Mouse (Mus musculus) large intestine, adult 2 months (tissue): Measurements from ENCODE around the gene Plagl2. TPM values are rescaled to one million over a fixed set of nuclear protein-coding genes. Genes with fewer than 3 reads are reported as not detected.
"Not testable (repeated sequence)": the region's sequence is repeated elsewhere in the genome, so short reads cannot be mapped to it uniquely, and the experiment has no call there.

Source experiments
- DNase-seq: peaks from one replicate; pipeline ENCODE4 v3.0.0-alpha.2; 2012; ENCODE audit warnings: low read depth, low spot score
- WGBS: fragments of 180-500 bp; shearing (Covaris S2); methylation state at CpG from one replicate; pipeline ENCODE4 v1.1.7; 2018; 5-methylcytosine and 5-hydroxymethylcytosine counted together
- polyA plus RNA-seq: library from polyadenylated mRNA; depleted of rRNA; stranded (reverse); fragments of >200 nt; gene quantifications from 2 replicates; pipeline ENCODE4 v1.2.3, GENCODE M21; 2012; rRNA removed

Gene Plagl2
- 13.2 and 19.3 TPM in 2 replicates for polyA plus RNA-seq

GRCm38 (mm10) chr2:153241250-153242014 is at the start of gene Plagl2, which contains the start of gene Pofut1:
Gene Plagl2 (minus strand): TSS chr2:153241426.
Gene Pofut1 (plus strand): TSS chr2:153241533.
- DNase-seq, result no peak
- WGBS, result under 1% methylated on average over 63 of the region's 72 CpGs

DNA sequence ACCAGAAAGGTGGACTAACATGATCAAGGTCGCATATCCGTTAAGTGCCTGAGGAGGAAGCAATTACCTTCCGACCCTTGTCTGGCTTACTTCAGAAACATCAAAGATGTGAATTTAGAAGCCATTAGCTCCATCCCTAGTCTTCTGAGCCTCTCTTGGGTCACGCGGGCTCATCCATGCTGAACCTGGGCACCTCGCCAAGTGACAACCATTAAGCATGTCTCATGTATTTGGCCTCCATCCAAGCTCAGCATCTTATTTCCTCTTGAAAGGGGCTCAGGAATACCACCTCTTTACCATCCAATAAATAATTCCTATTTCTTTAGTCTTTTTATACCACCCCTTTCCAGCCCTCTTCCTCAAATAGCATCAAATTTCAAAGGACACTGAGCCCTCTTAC is 46.6 kb upstream of the Plagl2 start:
- no peak for DNase-seq
- 19% methylated on average over 6 of the region's 6 CpGs for WGBS

DNA sequence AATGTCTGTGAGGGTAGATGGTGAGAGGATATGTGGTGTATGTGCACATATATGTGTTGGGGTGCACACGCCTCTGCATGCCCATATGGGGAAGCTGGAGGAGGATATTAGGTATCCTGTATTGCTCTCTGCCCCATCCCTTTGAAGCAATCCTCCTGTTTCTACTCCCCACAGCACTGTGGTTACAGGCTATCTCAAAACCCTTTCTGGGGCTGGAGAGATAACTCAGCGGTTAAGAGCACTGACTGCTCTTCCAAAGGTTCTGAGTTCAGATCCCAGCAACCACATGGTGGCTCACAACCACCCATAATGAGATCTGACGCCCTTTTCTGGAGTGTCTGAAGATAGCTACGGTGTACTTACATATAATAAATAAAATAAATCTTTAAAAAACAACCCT is 45.3 kb upstream of the Plagl2 start:
- 92% methylated on average over 4 of the region's 4 CpGs for WGBS
- no peak for DNase-seq

DNA sequence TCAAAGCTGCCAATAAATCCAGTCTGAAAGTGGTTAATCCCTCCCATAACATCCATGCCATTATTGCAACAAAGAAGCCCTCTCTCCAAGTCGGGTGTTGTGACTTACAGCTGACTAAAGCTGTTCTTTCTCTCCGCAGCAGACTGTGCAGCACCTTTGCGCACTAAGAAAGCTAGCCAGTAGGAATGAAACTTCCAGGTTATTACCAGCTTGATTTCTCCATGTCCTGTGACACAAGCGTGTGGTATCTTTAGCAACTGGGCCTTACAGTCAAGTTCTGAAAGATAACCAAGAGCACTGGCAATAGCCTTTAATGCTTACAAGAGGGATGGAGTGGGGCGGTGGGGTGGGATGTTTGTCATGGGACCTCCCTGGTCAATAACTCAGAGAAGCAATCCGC is 42.7 kb upstream of the Plagl2 start:
- 88% methylated on average over 6 of the region's 6 CpGs for WGBS
- DNase-seq, result no peak

GRCm38 (mm10) chr2:153278357-153278756 is 37.1 kb upstream of the Plagl2 start:
- 81% methylated on average over 5 of the region's 5 CpGs for WGBS
- DNase-seq, result no peak

- not testable (repeated sequence) for DNase-seq
- 92% methylated on average over 5 of the region's 5 CpGs for WGBS
These were observed 35.6 kb upstream of the Plagl2 start for GRCm38 (mm10) chr2:153276846-153277245.

GRCm38 (mm10) chr2:153276440-153276839 is 35.2 kb upstream of the Plagl2 start:
- no peak for DNase-seq
- WGBS, result 83% methylated on average over 8 of the region's 8 CpGs

- DNase-seq, result not testable (repeated sequence)
- 77% methylated on average over 3 of the region's 3 CpGs for WGBS
These were observed 34.4 kb upstream of the Plagl2 start for GRCm38 (mm10) chr2:153275577-153275976.

GRCm38 (mm10) chr2:153274919-153275247 is 33.7 kb upstream of the Plagl2 start:
- no peak for DNase-seq
- 74% methylated on average over 6 of the region's 6 CpGs for WGBS

GRCm38 (mm10) chr2:153274200-153274918 is 33.1 kb upstream of the Plagl2 start:
- not testable (repeated sequence) for DNase-seq
- 70% methylated on average over 6 of the region's 6 CpGs for WGBS

GRCm38 (mm10) chr2:153270231-153270915 is 29.1 kb upstream of the Plagl2 start:
- WGBS, result 22% methylated on average over 8 of the region's 8 CpGs

DNA sequence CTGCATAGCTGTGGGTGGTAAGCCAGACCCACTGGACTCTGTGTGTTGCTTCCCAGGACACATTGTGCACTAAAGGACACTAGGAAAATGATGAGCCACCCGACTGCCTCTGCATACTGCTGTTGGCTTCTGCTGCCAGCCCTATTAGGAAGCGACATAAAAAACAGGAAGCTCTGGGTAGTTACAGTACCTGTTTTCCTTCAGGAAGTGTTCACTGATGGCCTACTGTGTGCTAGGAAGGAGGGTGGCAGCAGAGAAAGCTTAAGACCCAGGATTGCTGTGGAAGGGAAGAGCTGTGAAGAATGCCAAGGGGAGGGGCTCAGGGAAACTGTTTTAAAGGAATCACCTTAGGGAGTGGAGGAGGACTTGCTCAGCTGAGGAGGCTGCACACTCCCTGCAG is 26.1 kb upstream of the Plagl2 start:
- 70% methylated on average over 2 of the region's 2 CpGs for WGBS
- no peak for DNase-seq

More at GRCm38 (mm10) chr2:153270231-153270915, 29.1 kb upstream of the Plagl2 start:
- DNase-seq, result not testable (repeated sequence)

DNA sequence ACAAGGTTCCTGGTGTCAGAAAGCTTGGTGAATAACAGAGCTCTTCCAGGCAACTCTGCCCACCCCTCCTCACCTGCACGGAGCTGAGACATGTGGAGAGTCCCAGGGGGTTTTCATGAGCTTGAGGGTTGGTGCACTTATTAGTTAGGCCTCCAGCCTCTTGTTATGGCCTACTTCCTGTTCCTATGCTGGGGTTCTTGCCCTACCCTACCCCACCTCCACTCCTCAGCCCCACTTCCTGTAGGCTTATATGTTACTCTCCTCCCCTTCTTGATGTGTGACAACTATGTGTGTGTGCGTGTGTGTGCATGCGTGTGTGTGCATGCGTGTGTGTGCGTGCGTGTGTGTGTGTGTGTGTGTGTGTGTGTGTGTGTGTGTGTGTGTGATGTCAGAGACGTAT is 21.8 kb upstream of the Plagl2 start:
- no peak for DNase-seq
- 81% methylated on average over 7 of the region's 7 CpGs for WGBS

DNA sequence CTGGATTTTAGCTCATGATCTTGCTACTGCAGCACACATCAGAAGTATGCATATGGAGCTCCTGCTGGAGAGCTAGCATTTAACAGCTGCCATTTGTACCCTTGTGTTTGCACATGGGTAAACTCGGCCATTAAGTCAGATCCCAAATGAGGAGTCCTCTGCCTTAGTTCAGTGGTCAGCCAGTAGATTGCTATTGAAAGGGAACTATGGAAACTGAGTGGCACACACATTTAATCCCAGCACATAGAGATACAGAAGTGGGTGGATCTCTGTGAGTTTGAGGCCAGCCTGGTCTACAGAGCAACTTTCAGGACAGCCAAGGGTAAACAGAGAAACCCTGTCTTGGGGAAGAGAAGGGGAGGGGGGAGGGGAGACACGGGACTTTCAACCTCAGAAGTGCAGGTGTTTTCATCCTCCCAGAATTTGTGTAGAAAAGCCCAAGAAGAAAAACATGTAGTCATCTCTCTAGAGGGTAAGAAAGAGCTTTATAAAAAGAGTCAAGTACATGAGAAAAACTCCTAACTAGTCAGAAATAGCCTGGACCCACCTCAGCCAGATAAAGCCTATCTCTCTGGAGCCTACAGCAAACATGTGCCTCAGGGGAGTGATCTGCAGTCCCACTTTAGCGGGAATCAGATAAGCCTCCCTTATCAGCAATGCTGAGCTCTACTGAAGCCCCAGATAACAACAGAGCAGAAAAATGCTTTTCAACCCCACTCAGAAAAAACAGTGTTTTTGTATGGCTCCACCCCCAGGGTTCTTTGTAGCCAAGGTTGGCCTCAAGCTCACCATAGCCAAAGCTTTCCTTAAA is 18.8 kb upstream of the Plagl2 start:
- no peak for DNase-seq

DNA sequence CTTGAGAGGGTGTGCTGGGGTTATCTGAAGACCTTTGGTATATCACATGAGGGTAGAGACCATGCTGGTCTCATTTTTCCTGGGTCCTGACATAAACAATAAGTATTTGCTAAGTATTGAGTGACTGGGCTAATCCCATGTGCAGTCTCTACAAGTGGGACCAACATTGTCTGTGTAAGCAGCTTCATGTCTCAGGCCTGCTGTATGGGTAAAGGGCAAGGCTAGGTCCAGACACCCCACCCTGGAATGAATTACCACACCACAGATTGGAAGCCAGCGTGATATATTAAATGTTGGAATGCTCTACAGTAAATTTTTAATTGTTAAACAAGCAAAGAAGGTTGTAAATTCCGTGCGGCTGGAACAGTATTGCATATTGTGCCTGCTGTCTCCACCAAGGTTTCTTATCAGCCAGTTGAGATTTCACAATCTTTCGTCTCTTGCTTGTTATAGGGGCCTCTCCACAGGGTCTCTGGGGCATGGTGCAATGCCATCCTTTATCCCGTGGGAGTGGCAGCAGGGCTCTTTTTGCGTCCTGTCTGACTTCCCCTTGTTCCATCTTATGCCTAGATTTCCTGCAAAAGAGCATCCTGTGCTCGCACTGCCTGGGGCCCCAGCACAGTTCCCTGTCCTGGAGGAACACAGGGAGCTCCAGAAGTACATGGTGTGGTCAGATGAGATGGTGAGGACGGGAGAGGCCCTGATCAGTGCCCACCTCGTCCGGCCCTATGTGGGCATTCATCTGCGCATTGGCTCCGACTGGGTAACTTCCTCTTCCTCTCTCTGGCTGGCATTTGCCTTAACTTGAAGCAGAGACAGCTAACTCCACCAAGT is 18.0 kb upstream of the Plagl2 start:
- no peak for DNase-seq
- 21% methylated on average over 12 of the region's 12 CpGs for WGBS

More for the DNA sequence above, 18.8 kb upstream of the Plagl2 start:
- 21% methylated on average over 3 of the region's 3 CpGs for WGBS

- 41% methylated on average over 2 of the region's 2 CpGs for WGBS
- no peak for DNase-seq
These were observed 15.4 kb upstream of the Plagl2 start for GRCm38 (mm10) chr2:153256604-153257003.

GRCm38 (mm10) chr2:153249751-153250150 is 8.5 kb upstream of the Plagl2 start:
- 26% methylated on average over 5 of the region's 5 CpGs for WGBS
- no peak for DNase-seq

GRCm38 (mm10) chr2:153242156-153242555 is 930 bp upstream of the Plagl2 start:
- 30% methylated on average over 6 of the region's 6 CpGs for WGBS
- no peak for DNase-seq
